Mouse (Mus musculus) cerebellum, adult 9-11 months (tissue): ENCODE results near the gene Dolpp1.
A peak's percentile ranks its signal among the peaks of the same experiment; 100 is the strongest.

Experiments
- DNase-seq: peaks from one replicate; pipeline ENCODE4 v3.0.0; 2022

The Dolpp1 gene

DNA sequence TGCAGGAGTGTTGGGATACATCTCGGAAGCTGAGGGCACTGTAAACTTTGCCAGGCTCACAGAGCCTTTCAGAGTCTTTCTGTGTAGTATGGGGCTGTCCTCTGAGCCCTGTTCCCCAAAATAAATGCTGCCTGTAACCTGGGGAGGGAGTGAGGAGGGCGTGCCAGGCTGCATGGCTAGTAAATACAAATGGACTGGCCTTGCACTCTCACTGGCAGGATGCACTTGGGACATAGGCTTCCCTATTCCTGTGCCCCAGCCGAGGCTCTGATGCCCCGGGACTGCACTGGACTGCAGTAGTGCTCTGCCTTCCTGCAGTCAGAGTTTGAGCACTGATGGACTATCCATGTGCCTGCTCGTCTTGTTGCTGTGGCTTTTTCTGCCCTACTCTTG, 50.4 kb downstream of the Dolpp1 start:
- DNase-seq = no peak

DNA sequence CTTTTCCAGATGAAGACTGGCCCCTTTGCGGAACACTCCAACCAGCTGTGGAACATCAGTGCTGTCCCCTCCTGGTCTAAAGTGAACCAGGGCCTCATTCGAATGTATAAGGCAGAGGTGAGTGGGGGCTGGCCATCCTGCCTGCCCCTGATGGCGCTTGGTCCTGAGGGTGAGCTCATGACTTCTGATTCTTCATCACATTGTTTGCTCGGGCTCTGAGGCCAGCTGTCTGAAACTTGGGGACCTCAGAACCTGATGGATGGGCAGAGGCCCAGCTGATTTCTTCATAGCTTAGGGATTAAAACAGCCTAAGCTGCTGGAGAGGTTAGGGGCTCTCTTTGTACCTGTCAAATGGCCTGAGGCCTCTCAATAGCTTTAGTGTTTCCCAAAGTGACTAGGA, 51.2 kb downstream of the Dolpp1 start:
- no peak for DNase-seq

DNA sequence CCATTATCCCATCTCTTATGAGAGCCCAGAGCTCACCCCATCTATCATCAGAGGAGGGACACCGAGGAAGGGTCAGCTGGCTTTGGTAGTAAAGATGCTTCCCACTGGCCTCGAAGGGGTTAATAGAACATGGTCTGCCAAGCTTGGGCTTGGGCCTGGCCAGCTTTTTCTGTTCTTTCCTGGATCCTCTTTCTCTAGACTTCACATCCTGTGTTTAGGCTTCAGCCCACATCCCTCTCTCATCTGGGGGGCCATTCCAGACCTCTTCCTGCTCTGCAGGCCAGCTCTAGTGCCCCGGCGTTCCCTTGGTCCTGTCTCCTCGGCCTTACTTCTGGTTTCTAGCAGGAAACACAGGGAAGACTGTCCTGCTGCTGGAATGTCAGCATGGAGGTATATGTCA, 52.0 kb downstream of the Dolpp1 start:
- no peak for DNase-seq

DNA sequence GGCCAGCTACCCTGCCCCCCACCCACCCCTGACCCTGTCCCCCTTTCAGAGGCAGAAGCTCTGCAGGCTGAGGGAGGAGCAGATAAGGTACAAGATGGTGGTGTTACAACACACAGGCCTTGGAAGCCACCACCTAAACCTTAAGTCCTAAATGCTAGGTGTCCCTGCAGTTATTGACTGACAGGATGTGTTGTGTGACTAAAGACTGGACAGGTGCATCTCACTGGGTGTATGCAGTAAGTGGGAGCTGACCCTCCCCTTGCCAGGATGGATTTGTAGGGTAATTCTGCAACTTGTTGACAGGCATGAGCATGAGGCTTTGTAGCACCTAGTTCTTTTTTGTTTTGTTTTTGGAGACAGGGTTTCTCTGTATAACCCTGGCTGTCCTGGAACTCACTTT, 52.4 kb downstream of the Dolpp1 start:
- no peak for DNase-seq

DNA sequence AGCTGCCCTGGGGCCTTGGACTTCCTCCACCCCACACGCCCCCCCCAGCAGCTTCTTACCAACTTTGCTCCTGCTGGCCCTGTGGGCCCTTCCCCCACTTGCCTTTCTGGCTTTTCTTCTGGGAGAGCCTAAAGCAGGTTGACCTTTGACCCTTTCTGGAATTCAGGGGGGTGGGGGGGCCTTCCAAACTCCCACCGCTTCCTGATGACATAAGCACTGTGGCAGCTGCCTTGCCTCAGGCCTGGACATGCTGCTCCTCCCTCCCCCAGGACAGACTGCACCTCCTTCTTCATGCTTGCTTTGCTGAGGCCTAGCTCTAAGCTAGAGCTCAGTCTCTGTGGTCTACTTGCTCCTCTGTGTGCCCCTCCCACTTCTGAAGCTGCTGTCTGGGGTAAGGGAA, 53.3 kb downstream of the Dolpp1 start:
- DNase-seq = no peak

DNA sequence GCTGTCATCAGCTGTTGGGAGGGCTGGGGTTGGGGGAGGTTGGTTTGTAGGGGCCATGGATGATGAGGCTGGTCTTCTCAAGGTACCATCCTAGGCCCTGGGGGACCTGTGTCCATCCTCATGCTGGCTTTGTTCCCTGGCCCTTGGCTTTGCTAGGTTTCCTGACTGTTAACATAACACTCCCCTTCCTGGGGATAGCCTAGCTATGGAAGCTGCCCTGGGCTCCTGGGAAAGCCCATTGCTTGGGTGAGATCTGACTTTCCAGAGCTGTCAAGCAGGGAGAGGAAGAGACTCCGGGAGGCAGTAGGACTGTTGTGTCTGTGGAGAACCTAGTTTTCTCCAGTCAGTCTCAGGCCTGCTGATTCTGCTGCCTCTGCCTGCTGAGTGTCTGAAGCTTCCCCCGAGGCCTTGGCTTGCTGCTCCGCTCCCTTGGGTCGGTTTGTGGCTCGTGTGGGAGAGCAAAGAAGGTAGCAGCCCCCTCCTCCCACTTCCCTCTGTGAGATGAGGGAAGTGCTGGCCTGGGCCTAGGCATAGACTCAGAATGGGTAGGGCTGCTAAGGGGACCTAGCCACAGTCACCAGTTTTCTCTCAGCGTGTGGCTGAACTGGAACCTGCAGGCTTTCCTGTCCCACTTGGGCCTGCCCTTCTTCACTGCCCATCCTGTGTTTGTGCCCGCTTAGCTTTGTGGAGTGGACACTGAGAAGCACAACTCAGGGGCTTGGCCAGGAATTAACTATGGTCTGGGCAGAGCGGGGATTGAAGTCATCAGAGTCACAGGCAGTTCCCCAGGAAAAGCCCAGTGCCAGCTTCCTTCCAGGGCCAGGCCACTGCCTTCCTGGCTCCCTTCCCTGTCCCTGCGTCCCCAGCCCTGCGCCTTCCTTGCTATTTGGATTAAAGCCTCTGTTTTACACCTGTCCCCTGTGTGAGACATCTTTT, 55.1 kb downstream of the Dolpp1 start:
- peak; percentile 70 for DNase-seq

DNA sequence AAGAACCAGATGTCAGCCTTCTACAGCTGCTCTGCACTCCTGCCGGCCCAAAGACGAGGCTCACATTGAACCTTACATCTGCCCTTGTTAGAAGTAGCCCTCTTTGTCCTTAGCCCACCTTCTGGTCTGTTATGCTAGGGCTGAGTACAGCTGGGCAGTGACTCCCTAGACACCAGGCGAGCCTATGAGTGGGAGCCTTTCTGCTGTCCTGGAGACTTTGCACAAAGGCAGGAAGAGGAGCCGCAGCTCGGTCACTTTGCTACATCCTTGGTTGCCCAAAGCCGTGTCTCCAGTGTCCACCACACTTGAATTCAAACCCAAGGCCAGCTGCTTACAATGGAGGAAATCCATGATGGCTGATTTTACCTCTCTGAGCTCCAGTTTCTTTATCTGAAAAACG, 56.3 kb downstream of the Dolpp1 start:
- no peak for DNase-seq
